Mouse (Mus musculus): Measurements from ENCODE around the gene Akap8.

Gene Akap8

DNA sequence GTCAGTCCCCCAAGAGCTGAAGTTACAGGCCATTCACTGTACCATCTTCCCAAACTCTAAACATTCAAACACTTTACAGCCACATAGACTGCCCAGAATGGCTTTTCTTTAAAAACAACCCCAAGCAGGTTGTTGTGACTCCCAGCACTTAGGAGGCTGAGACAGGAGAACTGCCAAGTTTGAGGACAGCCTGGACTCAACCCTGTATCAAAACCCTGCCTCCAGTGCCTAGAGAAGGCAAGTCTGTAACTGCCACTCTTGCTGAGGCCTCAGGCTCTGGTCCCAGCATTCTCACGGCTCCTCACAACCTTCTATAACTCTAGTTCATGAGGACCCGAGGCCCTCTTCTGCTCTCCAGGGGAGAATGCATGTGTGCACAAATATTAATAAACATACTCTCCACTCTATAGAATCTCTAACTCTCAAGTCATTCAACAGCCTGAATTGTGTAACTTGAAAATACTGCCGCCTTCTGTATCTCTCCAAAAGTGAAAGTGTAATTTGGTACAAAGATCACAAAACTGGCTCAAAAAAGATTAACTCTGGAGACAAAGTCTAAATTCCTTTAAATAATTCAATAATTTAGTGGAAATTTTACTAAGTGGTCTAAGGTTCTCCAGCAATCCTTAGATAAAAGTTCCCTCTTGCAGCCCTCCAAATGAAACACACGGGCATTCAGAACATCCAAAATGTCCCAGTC, 39.3 kb downstream of the Akap8 start:
- DNase-seq: no peak

GRCm38 (mm10) chr17:32281126-32281525, 39.9 kb downstream of the Akap8 start:
- no peak for DNase-seq

- no peak for DNase-seq
Observed at GRCm38 (mm10) chr17:32280575-32280974, 40.5 kb downstream of the Akap8 start.

DNA sequence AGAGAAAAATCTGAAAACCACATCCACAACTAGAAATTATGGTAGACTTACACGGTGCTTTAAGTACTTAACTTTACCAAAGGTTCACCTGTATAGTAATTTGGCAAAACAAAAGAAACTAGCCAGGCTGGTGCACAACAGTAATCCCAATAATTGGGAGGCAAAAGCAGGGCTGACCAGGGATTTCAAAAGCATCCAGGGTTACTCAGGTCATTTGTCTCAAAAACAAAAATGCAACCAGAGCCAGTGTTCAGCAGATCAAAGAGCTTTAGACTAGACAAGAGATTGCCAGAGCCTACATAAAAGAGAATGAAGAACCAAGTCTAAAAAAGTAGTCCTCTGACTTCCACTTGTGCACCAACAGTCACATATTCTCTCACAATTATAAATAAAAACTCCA, 43.8 kb downstream of the Akap8 start:
- DNase-seq: no peak

- no peak for DNase-seq
Observed at GRCm38 (mm10) chr17:32275568-32275967, 45.5 kb downstream of the Akap8 start.

DNA sequence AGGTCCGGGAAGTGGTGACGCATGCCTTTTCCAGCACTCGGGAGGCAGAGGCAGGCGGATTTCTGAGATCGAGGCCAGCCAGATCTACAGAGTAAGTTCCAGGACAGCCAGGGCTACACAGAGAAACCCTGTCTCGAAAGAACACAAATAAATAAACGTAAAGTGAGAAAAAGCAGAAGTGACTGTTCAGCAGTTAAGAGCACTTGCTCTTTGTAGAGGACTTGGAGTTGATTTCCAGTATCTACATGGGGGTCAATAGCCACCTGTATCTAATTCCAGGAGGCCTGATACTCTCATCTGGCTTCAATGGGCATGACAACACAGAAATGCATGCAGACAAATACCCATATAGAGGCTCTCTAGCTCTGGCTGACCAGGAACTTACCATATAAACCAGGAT, 51.9 kb downstream of the Akap8 start:
- no peak for DNase-seq

GRCm38 (mm10) chr17:32268540-32268960, 52.5 kb downstream of the Akap8 start:
- peak; percentile 41 for DNase-seq

DNA sequence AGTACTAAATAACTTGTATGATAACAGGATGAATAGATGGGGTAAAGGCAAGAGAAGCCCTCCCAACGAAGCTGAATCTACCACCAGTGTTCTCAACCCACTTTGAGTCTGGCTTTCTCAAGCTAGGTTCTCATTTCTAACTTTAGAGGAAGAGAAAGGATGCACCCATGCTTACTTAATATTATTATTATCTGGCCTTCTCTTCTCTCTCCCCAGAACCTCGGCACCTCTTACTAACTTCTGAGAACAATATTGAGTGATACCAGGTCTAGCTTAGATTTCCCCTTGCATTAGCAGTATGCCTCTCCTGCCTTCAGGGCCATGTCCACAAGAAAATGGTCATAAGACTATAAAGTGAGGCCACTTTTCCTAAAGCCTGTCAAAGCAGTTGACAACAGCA, 52.9 kb downstream of the Akap8 start:
- no peak for DNase-seq

GRCm38 (mm10) chr17:32267617-32268016, 53.4 kb downstream of the Akap8 start:
- DNase-seq: no peak

GRCm38 (mm10) chr17:32263672-32264071, 57.4 kb downstream of the Akap8 start:
- peak; percentile 20 for DNase-seq

DNA sequence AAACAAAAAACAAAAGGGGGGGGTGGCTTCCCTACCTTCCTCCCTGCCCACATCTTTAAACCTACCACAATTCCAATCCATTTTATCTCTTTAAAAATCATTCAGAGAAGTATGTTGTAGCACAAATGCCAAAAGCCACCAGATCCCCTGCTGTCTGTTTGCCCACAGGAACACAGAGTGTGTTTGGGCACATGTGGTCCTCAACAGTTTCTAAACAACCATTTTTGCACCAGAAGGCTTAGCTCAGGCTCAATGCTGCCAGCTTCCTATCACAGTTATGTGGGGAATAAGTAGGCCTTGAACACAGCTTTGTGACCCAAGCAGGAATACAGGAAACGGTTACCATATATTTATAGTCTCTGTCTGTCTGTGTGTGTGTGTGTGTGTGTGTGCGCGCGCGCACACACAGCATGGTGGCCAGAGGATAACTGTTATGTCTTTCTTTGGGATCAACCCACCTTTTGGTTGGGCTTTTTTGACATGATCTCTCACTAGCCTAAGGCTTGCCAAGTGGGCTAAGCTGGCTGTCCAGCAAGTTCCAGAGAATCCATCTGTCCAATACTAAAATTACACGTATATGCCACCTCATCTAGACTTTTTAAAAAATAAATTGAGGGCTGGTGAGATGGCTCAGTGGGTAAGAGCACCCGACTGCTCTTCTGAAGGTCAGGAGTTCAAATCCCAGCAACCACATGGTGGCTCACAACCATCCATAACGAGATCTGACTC, 58.0 kb downstream of the Akap8 start:
- DNase-seq: peak; percentile 21

DNA sequence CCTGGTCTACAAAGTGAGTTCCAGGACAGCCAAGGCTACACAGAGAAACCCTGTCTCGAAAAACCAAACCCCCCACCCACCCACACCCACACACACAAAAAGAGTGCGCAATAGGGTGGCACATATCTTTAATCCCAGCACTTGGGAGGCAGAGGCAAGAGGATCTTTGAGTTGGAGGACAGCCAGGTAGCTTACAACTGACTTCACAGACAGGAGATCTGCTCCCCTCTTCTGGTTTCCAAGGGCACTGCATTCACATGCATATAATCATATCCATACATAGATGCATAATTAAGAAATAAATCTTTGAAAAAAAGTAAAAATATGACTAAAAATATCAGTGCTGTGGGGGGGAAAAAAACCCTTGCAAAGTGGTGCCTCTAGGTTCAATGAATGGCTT, 62.2 kb downstream of the Akap8 start:
- no peak for DNase-seq

- no peak for DNase-seq
Observed at GRCm38 (mm10) chr17:32257944-32258343, 63.1 kb downstream of the Akap8 start.

DNA sequence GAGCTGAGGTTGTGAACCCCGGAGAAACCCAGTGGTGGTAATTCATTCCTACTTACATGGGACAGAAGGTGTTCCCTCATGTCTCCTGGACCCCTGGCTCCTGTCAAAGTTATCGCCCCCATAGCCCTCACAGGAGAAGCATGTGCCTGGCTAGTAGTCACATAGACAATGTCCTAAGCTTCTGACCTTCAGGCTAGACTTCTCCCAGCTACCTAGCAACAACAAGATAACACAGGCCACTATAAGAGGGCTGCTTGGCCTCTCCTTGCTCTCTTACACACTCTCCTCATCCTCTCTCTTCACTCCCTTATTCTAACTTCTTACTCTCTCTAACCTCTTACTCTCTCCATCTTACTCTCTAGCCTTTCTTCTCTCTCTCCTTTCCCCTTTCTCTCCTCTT, 63.6 kb downstream of the Akap8 start:
- no peak for DNase-seq

- DNase-seq: no peak
Observed at GRCm38 (mm10) chr17:32256896-32257295, 64.1 kb downstream of the Akap8 start.

Data from cerebellum, adult 8-10 months (tissue).